Mouse (Mus musculus) adrenal gland (tissue): Measurements from ENCODE around the gene Syn3.

Source experiments
- intact Hi-C: fragments of 180-260 bp; cut with DNase I; formaldehyde crosslinking; loops from one replicate; pipeline ENCODE4 v1.15.1; 2025

Syn3 gene

DNA sequence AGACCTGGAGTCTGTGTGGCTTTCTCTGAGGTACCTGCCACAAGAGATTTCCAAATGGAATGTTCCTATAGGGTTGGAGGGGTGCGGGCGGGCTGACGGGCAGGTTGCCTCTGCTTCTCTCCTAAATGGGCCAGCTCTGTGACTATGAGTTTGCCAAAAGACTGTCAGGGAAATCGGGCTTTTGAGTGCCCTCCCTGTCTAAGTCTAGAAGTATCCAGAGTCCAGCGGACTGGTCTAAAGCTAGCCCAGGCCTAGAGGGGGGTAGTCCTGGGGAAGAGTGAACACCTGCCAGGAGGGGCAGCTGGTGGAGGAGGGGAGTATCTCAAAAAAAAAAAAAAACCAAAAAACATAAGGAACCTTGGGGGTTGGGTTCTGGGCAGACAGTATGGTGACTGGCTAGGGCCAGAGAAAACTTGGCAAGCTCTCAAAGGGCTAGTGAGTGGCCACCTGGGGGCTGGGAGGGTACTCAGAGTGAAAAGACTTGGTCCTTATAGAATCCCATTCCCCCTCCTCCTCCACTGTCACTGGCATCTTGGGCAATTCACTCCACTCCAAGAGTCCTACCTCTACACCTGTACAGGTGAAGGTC, 180.1 kb downstream of the Syn3 start:
- intact Hi-C loops = no loop called here

DNA sequence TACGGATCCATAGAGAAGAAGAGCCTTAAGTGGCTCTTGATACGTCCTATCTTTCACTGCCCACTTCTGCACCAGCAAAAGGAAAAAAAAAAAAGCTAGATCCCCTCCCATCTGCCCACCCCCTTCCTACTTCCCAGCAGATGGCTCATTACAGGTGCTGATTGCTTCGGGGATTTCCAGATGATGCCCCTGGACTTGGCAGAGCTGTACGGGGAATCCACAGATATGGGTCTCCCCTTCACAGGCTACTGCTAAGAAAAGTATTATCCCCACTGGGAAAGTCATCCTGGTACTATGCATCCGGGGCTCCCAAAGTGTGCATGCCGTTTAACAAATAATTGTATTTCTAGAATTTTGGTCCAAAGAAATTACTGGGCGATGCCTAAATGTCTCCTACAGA, 181.1 kb downstream of the Syn3 start:
- intact Hi-C loops = no loop called here

DNA sequence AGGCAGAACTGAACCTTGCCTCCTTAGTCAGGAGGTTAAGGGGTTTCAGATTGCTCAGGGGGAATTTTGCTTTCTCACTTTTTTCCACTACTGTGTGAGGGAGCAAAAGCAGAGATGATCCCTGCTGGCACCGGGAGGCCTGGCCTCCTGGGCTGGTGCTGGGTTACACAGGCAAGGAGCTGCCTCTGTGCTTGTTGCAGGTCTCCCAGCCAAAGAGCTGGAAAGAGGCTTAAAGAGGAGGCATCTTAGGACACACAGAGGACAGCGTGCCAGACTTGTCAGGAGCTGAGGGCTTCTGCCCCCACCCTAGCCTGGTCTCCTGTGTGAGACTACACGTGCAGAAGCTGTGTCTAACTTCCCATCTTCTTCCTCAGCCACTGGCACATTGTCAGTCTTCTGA, 183.2 kb downstream of the Syn3 start:
- intact Hi-C loops = no loop called here

DNA sequence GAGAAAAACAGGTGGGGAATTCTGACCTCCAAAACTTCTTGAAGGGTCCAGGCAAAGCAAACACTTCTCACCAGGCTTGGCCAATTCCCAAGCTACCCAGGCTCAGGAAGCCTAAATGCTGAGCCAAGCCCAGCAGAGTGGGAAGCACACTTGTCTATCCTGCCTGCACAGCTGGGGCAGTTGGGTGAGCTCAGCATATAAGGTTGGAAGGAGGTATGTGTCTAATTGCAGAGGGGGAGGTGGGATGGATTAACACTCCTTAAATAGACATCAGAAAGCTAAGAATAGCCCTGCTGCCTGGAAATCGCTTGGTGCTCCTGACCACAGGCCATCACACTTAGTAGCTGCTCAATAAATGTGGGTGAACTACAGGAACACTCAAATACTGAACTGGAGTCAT, 185.2 kb downstream of the Syn3 start:
- intact Hi-C loops = no loop called here

DNA sequence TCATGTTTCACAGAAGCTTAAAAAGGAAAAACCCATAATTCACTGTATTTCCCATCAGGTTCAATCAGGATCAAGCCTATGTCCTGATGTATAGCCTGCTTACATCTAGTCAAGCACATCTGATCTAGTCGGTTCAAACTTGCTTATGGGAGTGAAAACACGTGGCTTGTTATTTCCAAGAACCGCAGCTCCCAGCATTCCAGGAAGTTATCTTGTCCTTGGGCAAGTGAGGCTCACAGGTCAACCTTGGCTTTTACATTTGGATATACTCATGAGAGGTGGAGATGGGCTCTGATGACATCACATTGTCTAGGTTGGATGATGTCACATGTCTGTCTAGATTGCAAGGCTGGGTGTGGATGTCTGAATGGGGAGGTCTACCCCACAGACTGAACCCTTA, 185.7 kb downstream of the Syn3 start:
- intact Hi-C loops = no loop called here

DNA sequence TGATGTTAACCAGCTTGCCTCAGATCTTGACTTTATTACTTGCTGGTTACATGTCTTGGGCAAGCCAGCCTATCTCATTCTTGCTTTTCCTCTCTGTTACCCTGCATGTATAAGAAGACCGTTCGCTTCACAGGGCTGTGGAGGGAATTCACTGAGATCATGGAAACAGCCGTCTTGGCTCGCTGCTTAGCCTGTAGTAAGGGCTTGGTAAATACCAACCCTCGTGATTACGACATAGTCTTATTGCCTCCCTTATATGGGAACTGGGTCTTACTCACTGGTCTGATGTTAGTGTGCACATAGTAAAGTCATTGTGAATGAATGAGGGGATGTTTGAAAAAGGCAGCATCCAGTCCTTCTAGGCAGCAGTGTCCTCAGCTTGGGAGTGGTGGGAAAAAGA, 188.2 kb downstream of the Syn3 start:
- intact Hi-C loops = no loop called here

DNA sequence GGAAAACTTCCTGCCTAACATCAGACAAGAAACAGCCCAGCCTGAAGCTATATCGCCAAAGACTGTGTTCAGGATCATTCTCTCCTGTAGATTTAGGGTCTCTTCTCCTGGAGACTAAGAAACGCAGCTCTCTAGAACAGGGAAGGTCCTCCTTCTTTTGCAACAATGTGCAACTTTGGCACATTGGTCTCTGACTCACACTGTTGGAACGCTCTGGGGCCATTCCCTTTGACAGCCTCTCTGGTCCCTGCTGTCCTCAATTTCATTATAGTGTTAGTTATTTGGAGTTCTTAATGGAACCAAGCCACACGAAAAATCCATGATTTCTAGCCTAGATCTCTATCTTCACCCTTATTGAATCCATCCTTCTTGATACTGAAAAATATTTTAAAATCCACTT, 191.5 kb downstream of the Syn3 start:
- intact Hi-C loops = no loop called here

DNA sequence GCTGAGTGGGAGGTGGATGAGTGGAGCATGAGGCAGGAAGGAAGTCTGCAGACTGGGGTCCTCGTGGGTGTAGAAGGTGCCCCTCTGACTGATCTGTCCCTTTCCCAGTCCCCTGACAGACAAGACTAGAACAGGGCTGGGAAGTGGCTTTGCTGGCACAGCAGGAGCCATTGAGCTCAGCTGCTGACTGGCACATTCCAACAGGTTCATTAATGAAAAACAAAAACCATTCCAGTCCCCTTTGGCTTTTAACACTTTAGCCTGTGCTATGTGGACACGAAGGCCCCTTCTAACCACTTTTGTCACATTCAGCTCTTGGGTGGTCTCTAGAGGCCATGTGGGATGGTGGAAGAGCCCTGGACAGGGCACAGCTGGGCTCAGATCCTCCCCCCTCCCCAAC, 194.1 kb downstream of the Syn3 start:
- intact Hi-C loops = loop anchor here (5.0 kb wide), 1 partner anchor 38 kb away; no protein-coding TSS in a partner anchor

DNA sequence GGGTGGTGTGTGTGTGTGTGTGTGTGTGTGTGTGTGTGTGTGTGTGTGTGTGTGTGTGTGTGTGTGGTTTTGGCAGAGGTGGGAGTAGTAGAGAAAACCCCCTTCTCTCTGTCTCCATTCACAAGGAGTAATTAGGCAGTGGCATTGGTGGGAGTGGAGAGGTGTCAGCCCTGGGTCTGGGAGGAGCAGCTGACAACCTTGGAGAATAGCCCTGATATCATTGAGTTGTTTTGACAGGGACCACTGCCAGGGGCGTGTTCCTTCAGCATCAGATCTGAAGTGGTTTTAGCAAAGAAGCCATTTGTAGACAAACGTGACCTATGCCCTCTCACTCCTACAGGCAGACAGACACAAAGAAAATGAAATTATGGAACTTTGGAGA, 195.2 kb downstream of the Syn3 start:
- intact Hi-C loops = loop anchor here (5.0 kb wide), 1 partner anchor 39 kb away; no protein-coding TSS in a partner anchor

DNA sequence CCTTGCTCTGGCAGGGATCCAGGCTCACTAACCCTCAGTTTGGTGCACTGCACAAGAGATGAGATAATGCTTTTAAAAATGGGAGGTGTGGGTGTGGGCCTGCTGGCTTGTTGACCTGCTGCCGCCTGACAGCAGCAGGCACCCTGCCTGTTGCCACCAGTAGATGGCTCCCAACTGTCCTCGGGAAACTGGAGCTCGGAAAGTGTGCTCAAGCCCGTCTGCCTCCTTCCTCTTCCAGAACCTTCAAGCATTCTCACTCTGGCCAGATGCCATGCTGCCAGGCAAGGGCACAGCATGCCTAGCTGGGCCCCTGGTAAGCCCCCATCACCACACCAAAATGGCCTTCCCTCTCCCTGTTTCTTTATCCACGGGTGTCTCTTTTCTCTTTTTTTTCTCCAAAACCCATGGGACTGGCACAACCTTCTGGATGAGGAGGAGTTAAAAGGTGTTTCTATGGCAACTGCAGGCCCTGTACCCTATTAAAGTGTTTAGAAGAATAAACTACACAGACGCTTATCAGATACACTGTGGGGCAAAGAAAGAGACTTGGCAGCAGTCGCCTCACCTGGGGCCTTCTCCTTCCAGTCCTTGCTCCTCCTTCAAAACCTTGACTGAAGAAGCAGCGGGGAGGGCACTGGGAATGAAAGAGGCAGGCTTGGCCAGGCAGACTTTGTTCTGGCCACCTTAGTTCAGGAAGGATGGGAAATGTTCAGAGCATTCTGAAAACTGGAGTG, 195.8 kb downstream of the Syn3 start:
- intact Hi-C loops = loop anchor here (5.0 kb wide), 1 partner anchor 39 kb away; no protein-coding TSS in a partner anchor

DNA sequence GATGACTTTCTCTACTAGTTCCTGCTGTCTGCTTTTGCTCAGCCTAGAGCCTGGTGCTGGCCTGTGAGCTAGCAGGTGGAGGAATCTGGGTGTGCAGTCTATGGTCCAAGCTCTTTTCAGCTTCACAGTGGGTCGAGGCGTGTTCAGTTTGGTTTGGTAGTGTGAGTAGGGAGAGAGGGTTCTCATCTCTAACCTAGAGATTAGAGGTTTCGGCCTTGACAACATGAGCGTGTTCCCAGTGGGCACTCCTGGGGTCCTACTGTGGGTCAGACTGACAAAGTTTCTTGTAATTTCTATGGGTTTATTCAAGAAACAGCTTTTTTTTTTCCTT, 196.4 kb downstream of the Syn3 start:
- intact Hi-C loops = loop anchor here (5.0 kb wide), 1 partner anchor 40 kb away; no protein-coding TSS in a partner anchor

DNA sequence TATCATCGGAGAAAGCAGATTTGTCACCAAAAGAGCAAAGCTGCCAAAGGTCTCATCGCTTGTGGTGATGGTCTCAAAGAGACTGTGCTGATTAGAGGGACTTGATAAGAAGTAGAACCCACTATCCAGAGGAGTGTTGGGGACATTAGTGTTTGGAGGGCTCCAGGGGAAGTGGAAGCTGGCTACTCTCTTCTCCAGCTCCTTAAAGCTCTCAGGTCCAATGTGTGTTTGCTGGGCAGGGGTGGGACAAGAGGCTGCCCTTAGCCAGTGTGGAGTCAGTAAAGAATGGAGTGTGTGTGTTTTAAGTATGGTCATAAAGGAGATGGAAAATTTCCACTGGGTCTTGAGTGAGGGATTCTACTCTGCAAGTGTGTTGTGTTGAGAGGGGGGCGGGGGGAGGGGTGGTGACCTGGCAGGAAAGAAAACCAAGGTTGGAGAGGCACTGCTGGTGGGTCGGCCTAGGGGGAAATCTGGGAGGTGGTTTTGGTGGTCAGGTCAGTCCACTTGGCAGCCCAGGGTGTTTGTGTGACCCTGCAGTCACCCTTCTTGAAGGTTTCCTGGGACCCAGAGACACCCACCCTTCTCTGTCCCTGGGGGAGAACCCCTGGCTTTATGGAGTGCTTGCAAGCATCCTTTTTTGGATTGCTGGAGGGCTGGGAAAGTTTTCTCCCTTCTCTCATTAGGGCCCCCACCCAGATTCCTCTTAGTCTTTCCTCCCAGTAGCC, 196.9 kb downstream of the Syn3 start:
- intact Hi-C loops = loop anchor here (2.0 to 5.0 kb wide), 2 partner anchors 41 to 151 kb away; no protein-coding TSS in a partner anchor

DNA sequence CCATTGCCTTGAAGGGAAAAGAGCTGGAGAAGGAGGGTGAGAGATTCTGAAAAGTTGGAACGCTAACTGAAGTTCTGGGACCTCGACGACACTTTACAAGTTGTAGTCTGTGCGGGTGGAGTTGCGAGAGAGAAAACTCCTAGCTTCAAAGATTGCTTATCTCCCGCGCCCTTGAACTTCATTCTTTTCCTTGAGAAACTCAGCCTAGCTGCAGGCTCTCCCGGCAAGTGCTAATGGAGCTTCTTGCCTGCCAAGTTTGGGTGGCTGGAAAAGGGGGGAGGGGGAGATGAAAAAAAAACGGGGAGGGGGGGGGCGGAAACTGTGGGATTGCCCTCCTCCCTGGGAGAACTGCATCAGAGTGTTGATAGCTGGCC, 197.6 kb downstream of the Syn3 start:
- intact Hi-C loops = loop anchor here (2.0 to 5.0 kb wide), 2 partner anchors 41 to 152 kb away; no protein-coding TSS in a partner anchor

DNA sequence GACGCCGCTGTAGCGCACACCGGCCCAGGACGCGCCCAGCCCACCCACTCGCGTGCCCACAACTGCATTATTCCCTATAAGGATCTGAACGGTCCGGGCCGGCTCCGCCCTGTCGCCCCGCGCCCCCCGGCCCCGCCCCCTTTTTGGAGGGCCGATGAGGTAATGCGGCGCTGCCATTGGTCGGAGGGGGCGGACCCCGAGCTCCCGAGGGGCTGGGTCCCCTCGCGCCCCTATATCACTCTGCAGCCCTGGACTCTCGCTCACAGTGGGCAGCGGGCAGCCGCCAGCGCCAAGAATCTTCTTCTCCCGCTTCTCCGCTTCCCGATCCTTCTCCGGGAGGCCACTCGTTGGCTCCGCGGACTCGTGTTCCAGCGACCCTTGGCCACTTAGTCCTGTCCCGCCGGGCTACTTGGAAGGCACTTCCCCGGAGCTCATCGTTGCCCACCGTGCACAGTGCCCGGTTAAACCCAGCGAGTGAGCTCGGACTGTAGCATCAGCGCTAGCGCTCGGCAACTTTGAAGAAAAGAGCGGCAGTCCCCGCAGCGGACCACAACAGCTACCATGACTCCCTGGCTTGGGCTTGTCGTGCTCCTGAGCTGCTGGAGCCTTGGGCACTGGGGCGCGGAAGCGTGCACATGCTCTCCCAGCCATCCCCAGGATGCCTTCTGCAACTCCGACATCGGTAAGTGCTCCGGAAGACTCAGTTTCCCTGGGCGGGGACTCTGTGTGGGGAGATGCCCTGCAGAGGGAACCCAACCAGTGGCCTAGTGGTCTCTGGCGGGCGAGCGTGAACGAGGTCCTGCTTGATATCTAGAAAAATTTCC, 198.2 kb downstream of the Syn3 start, which contains the start of gene Timp3:
TSS of gene Timp3 (plus strand) at position 80 of the 824 bp plus-strand sequence.
- intact Hi-C loops = loop anchor here (2.0 to 5.0 kb wide), 2 partner anchors 42 to 152 kb away; no protein-coding TSS in a partner anchor

DNA sequence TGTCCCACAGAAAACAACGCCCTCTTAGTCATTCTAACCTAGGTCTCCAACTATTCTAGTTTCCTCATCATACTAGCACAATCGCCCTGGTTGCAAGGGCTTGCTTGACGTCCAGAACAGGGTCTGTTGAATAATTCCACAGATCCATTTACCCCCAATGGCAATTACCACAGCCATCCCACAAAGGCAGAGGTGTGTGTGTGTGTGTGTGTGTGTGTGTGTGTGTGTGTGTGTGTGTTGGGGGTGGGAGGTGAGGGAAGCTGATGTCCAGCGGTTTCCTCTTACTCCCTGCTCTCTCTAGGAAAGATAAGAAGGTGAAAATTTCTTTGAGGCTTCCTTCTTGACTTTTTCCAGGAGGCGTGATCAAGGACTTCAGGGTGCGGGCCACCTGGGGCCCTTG, 198.9 kb downstream of the Syn3 start:
- intact Hi-C loops = loop anchor here (2.0 to 5.0 kb wide), 3 partner anchors 43 to 332 kb away; no protein-coding TSS in a partner anchor

DNA sequence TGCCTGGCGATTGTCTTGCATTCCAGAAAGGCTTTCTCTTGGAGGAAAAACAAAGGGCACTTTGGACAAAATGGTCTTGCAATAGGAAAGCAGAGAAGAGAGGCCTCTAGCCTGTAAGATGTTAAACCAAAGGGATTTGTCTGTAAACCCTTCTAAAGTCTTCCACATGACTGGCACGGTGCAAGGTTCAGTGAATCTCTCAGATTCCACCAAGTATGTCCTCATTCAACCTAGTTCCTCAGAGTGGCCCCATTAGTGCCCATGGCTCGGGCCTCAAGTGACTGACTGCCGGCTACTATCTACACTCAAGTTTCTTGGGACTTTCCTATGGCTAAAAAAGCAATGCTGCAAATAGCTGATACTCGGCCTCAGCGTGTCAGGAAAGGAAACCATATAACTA, 200.4 kb downstream of the Syn3 start:
- intact Hi-C loops = loop anchor here (5.0 kb wide), 1 partner anchor 331 kb away; no protein-coding TSS in a partner anchor

DNA sequence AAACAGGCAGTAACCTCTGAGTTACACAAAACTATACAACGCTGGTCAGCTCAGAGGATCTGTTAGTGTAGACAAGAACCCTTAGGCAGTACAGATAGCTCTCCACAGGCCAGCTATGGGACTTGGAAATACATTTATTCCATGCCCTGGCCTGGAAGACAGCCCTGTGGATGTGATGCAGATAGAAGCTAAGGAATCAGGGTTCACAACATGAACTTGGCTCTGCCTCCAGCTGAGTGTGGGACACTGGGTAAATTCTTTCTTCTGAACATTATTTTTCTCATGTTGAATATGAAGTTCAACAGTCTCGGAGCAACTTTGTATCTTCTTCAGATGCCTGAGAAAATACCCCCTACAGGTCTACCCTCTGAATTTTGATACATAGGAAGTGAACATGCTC, 201.4 kb downstream of the Syn3 start:
- intact Hi-C loops = loop anchor here (5.0 kb wide), 1 partner anchor 330 kb away; no protein-coding TSS in a partner anchor

DNA sequence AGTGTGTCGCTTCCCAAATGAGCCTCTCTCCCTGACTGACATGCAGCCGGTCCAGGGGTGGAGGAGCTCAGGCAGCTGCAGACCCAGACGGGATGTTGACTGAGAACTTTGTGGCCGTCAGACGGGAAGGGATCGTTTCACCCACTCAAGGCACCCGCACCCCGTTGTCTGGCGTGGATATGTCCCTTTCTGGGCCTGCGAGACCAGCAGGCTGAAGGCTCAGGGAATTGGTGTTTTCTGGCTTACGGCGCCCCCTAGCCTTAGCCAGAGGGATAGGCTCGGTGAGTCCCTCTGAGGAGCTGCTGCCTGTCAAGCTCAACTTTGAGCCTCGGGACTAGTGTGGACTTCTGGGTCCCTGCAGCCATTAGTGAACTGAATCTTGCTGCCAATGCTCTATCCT, 202.6 kb downstream of the Syn3 start:
- intact Hi-C loops = loop anchor here (5.0 kb wide), 1 partner anchor 329 kb away; no protein-coding TSS in a partner anchor

DNA sequence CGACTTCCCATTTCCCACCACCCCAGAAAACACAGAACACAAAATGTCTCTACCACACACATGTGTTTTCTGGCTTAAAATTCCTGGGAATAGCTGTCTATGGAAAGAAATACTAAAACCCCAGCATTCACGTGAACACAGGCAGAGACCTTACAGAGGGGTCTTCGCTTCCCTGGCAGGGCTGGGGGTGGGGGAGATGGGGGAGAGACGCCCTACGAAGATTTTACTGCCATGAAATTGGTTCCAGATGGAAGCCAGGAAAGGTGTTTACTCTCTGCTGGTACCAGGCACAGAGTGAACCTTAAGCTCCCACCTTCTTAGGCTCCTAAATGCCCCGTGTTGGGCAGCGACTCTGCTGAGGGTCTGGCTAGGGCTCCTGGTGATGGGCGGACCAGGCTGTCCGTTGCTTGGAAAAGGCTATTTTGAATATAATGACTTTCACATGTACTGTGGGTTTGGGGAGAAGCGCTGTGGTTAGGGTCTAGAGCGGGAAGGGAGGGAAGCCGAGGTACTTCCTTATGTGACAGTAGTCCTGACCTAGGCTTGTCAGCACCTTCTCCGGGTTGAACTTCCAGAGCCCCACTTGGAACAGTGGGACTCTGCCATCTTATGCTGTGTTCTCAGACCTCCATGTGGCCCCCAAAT, 203.1 kb downstream of the Syn3 start:
- intact Hi-C loops = loop anchor here (2.0 to 5.0 kb wide), 2 partner anchors 113 to 328 kb away; no protein-coding TSS in a partner anchor
